Mouse (Mus musculus): ENCODE measurements around the gene Mob3a.
A peak's percentile ranks its signal among the peaks of the same experiment; 100 is the strongest.

Gene Mob3a

DNA sequence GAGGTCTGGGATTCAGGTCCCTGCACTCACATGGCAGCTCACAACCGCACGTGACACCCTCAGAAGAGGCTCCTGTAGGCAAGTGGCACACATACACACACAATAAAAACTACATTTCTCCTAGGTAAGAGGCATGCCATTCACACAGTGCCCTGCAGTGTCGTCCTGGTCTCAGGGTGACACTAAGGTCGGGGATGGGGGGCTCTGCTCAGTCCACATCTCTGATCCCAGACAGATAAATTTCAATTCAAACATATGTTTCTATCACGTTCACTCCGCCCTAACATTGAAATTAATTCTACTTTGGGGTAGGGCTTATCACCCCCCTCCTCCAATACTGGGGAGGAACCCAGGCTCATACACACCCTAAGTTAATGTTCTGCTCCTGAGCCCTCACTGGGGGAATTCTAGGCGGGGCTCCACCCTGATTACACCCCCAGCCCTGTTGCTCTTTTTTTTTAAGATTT, 1.7 kb downstream of the Mob3a start:
- no peak for DNase-seq (ENCODE audit: low spot score)

GRCm38 (mm10) chr10:80698605-80699004, 3.2 kb downstream of the Mob3a start:
- DNase-seq (ENCODE audit: low spot score) = no peak

- DNase-seq (ENCODE audit: low spot score) = peak; percentile 84
These were observed 4.0 kb downstream of the Mob3a start for GRCm38 (mm10) chr10:80697812-80698211.

- no peak for DNase-seq (ENCODE audit: low spot score)
These were observed 4.4 kb downstream of the Mob3a start for GRCm38 (mm10) chr10:80697393-80697787.

GRCm38 (mm10) chr10:80696502-80697392, 5.0 kb downstream of the Mob3a start:
- no peak for DNase-seq (ENCODE audit: low spot score)

DNA sequence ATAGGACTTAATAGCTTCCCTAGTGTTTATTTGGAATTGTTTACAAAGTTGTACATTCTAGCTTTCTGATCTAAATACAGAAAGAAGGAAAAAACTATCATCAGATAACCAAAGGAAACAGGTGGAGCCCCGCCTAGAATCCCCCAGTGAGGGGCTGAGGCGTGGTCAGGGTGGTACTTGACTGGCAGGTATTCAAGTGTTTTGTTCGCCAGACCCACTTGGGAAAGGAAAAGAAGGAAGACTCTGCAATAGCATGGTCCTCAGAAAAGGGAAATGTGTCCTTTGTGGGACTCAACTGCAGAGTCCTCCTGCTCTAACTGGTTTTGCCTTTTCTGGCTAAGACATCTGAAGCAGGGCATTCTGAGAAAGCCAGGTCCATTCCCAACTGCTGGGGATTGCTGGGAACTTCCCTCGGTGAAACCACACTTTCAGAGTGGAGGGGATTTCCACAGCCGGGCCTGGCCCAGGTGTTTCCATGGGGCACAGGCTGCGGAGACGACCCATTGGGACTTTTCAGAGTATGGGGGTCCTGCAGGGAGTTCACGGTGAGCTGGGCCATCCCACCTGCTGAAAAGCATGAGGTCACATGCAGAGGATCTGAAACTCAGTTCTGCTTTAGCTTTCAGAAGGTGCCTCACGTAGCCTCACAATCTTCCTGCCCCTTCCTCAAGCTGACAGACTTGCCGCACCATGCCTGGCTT, 5.8 kb downstream of the Mob3a start:
- DNase-seq (ENCODE audit: low spot score) = no peak

DNA sequence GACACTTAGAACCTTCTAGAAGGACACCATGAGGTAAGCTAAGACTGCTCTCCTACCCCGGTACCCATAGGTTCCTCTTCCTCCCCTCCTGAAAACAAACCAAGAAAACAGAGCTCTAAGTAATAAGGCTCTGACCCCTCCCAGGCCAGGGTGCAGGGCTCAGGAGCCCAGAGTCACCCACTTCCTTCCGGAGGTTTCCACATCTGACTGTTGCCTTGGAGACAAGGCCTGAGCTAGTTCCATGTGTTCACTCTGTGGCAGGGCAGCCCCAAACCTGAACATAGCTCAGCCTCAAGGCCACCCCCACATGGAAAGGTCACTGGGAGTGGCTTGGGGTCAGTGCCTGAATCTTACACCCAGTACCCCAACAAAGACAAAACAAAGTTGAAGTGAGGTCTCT, 6.6 kb downstream of the Mob3a start:
- no peak for DNase-seq (ENCODE audit: low spot score)

DNA sequence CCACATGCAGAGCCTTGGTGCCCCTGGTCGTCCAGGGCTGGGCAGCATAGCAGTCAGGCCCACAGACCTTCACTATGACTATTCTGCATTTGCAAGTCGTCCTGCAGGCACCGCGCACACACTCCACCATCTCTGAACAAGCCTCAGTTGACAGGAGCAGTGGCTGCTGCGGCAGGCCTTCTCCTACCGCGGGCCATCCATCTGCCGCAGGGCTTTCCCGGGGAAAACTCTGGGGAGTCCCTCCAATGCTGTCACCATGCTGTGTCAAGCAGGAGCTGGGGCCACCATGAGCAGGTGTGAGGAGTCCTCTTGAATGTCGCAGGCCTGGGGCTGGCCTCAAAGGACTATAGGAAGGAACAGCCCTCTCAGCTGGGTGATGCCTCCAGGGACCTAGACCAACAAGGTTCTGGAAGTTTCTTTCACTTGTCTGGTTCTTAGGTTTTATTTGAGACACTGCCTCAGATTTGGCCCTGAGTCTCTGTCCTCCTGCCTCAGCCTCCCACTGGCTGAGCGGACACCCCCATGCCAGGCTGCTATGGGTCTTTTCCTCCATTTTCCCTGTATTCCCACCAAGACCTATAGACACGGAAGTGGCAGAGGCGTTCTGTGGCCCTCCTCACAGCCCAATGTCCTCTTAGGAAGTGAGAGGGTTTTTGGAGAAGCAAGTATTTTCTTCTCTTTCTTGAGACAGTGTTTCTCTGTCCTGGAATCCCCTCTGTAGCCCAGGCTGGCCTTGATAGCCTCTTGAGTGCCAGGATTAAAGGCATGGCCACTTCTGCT, 7.4 kb downstream of the Mob3a start:
- DNase-seq (ENCODE audit: low spot score) = no peak

DNA sequence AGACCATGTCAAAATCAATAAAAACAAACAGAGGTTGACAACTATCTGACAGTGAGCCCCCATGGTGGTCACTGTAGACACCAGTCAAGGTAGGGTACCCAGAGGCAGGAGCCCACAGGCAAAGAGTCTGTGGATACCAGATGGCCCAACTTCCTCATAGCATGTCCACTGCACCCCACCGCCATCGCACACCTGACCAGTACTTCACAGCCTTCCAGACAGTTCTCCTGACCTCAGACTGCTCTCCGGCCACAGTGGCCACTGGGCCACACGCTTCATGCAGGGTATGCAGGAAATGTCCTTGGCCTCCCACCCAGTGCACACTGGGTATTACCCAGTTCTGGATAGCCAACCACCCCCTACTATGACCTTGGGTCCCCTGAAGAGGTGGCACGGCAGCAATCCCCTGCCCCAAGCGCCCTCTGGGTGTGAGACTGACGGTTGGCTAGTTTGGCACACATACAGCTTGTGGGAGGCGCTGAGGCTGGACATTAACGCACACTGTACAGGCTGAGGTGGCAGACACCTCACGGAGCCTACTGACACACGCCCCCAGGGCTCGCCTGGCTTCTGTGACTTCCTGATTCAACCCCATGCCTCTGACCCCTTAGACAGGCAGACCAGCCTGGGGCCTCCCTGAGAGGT, 8.3 kb downstream of the Mob3a start:
- no peak for DNase-seq (ENCODE audit: low spot score)

GRCm38 (mm10) chr10:80692249-80693165, 9.3 kb downstream of the Mob3a start:
- no peak for DNase-seq (ENCODE audit: low spot score)

DNA sequence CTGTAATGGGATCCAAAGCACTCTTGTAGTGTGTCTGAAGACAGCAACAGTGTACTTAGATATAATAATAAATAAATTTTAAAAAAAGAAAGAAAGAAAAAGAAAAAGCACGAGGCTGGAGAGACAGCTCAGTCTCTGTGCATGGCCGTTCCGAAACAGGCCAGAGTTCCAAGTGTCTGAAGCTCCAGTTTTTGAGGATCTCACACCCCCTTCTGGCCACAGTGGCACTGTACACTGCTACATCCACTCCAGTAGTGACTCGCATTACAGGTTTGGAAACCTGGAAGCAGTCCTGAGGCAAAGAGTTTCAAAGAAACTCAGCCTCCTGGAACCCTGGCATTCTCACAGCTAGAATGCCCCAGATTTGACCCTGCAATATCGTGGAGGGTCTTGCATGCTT, 13.9 kb downstream of the Mob3a start:
- DNase-seq (ENCODE audit: low spot score) = peak; percentile 76

- no peak for DNase-seq (ENCODE audit: low spot score)
These were observed 15.2 kb downstream of the Mob3a start for GRCm38 (mm10) chr10:80686617-80687016.

DNA sequence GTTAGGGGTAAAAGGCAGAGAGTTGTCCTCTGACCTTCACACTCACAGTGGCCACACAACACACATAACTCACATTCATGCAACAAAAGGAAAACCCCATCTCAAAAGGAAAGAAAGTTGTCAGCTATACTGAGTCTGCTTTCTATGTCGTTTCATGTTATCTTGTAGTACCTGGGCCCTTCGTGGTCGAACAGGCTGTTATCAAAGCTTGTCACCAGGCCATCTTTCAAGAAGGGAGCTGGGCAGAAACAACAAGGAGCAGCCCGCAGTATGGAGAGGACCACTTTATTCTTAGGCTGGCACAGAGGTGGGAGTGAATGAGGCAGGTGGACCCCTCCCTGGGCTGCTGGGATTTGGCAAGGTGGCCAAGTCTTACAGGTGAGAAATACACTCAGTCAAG, 16.8 kb downstream of the Mob3a start:
- DNase-seq (ENCODE audit: low spot score) = peak; percentile 82

DNA sequence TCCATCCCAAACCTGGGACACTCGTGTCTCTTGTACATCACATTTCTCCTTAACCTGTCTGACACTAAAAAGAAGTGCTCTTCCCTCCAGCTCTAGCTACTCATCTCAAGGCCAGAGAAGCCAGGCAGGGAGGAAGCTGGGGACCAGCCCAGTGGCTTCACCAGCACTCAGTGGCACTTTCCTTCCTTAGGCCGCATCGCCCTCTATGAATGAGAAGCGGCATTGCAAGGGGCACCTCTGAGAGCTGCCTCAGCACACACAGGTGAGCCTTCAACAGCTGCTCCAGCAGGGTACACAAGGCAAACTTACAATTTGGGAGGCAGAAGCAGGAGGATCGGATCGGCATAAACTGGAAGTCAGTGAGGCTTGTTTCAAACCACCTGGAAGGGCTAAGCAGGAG, 17.6 kb downstream of the Mob3a start:
- DNase-seq (ENCODE audit: low spot score) = peak; percentile 79

- DNase-seq (ENCODE audit: low spot score) = no peak
These were observed 18.1 kb downstream of the Mob3a start for GRCm38 (mm10) chr10:80683647-80684046.

- no peak for DNase-seq (ENCODE audit: low spot score)
These were observed 19.8 kb downstream of the Mob3a start for GRCm38 (mm10) chr10:80682003-80682402.

- DNase-seq (ENCODE audit: low spot score) = no peak
These were observed 21.5 kb downstream of the Mob3a start for GRCm38 (mm10) chr10:80680260-80680696.

- no peak for DNase-seq (ENCODE audit: low spot score)
These were observed 22.1 kb downstream of the Mob3a start for GRCm38 (mm10) chr10:80679556-80680259.

DNA sequence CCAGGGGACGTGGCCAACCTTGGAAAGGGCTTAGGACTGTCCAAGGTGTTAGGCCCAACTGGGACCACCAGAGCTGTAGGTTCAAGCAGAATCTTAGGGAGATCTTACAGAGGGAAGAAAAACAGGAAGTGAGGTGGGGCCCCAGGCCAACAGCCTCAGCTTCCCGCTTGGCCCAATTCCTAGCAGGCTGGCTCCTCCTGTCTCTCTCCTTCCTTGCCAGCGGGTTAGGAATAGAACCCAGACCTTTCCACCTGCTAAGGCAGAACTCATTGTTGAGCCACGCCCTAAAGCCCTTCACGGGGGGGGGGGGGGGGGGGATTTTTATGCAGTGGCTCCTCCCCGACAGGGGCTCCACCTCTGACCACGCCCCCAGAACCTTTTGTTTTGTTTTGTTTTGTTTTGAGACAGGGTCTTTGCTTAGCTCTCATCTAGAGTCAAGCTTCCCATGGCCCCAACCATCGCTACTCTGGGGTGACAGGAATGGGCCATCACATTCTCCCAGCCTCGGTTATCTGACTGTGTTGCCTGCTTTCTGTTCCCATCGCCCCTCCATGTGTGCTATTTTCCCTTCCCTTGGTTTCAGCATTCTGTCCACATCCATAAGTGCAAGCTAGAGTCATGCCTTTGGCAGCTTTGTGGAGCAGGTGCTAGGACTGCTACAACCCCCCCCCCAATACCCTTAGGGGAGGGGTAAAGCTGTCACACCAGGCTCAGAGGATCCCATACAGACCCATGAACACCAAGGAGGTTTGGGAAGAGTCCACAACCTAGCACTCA, 23.0 kb downstream of the Mob3a start:
- no peak for DNase-seq (ENCODE audit: low spot score)
